Mouse (Mus musculus): ENCODE measurements around the gene Snx29.
A peak's percentile ranks its signal among the peaks of the same experiment; 100 is the strongest.

Gene Snx29

GRCm38 (mm10) chr16:11636196-11636733 is 313.6 kb downstream of the Snx29 start:
- DNase-seq (ENCODE audit: low read depth, low spot score) = no peak

GRCm38 (mm10) chr16:11636902-11637301 is 314.2 kb downstream of the Snx29 start:
- no peak for DNase-seq (ENCODE audit: low read depth, low spot score)

DNA sequence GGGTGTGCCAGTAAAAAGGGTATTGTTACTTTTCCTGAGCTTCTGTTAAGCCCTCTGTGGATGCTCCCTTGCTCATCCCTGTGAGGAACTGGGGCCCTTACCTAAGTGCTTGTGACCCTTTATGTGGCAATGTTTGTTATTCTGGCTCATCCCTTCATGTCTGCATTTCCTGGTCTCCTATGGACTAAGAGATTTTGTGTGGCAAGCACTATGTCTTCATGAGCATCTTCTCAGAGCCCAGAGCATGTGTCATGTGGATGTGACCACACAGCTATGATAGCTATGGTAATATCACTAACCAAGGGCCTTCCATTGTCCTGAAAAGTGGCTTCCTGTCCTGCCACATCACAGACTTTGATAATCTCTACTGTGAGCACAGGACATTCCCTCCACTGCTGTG is 315.1 kb downstream of the Snx29 start:
- DNase-seq (ENCODE audit: low read depth, low spot score) = no peak

DNA sequence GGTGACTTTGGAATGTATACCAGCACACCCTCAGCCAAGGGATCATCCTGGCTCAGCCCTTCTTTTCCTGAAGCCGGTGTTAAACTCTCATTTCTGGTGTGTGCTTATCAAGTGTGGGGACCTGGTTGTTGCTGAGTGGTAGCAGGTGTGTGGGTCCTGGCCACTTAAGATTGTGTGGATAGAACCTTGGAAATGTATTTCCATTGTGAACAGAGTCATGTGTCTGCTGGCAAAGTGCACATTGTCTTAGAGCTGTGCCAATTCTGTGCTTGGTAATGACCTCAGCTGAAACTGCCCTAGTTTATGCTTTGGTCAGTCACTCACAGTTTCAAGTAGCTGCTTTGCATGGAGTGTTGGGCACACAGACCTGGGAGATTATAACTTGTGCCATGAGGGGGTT is 316.0 kb downstream of the Snx29 start:
- DNase-seq (ENCODE audit: low read depth, low spot score) = no peak

GRCm38 (mm10) chr16:11639936-11640335 is 317.2 kb downstream of the Snx29 start:
- DNase-seq (ENCODE audit: low read depth, low spot score) = no peak

GRCm38 (mm10) chr16:11643603-11644002 is 320.9 kb downstream of the Snx29 start:
- no peak for DNase-seq (ENCODE audit: low read depth, low spot score)

DNA sequence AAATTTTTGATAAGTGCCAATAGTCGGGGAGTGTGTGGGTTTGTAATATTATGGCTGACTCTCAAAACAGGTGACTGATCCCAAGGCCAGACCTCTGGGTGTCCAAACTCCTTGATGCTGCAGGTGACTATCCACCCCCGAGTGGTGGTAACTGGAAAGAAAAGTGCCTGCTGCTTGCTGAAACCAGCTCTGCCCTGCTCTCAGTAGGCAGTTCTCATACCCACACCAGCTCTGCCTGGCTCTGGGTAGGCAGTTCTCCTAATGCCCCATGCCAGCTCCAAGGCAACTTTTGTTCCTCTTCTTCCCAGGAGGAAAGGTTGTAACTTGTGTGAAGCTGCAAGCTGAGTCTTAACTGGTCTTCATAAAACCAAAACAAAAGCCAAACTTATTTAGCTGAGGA is 321.7 kb downstream of the Snx29 start:
- no peak for DNase-seq (ENCODE audit: low read depth, low spot score)

- DNase-seq (ENCODE audit: low read depth, low spot score) = no peak
These were observed 323.0 kb downstream of the Snx29 start for GRCm38 (mm10) chr16:11645668-11646067.

DNA sequence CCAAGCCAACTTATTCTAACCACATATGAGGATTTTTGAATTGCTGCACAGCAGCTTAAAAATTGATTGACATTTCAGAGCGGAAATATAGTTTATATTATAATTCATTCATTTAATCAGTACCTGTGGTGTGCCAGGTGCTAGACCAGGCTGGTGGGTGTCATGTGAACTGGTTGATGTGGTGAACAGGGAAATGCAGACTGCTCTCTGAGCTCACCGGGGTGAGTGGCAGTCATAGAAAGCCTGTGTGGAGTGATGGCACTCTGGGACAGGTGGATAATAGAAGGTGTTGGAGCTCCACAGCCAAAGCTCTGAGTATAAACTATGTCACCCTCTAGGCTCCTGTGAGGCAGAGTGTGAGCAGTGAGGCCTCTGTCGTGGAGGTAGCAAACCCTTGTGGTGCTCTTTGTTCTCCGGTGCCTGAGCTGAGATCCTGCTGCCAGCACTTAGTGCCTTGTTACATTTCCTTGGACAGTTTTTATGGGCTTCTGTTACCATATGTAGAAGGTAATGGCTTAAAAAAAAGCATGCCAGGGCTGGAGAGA is 324.1 kb downstream of the Snx29 start:
- peak; percentile 10 for DNase-seq (ENCODE audit: low read depth, low spot score)

DNA sequence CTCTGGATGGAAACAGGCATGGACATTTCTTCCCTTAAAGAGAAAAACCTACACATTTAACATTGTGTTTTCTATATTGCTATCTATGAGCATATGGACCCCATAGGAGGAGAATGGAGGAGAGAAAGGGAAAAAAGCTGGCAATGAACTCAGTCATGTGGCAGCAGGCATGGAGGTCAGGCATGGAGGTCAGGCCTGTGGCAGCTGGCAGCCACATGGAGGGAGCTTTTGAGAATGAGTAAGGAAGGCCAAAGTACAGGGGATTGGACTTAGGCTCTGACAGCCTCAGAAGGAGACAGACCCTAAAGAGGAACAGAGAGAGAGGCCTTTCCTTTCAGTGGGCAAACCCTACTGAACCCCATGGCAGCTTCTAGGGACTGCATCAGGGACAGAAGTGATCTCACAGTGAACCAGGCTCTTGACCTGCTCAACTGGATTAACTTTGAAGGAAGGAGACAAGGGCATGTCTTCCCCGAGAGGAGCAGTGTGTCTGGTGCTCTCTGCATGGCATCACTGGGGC is 325.5 kb downstream of the Snx29 start:
- DNase-seq (ENCODE audit: low read depth, low spot score) = no peak

DNA sequence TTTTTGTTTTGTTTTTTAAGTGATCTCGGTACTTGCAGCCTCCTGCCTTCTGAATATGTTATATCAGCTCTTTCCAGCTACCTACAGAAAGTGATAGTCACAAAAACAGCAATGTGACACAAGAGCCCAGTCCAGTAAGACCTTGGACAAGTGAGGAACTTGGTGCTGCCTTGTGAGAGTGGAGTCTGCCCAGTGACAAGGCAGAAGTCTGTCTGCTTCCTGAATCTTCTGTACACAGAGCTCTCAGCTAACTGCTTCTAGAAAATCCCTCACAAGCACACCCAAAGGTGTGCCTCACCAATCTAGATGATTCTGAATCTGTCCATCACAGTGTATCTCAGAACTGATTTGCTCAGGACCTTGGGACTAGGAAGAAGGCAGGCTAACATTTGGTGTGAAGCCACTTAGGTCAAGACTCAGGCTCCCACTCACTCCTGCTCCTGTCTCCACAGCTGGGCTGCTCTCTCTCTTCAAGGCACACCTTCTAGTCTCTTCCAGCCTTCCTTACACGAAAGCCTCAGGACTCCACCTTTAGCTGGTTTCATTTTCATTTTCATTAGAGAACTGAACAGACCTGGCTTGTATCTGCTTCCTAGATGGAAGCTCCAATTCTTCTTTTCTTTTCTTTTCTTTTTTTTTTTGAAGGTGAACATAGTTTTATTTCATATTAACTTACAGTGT is 330.1 kb downstream of the Snx29 start:
- DNase-seq (ENCODE audit: low read depth, low spot score) = peak; percentile 23

DNA sequence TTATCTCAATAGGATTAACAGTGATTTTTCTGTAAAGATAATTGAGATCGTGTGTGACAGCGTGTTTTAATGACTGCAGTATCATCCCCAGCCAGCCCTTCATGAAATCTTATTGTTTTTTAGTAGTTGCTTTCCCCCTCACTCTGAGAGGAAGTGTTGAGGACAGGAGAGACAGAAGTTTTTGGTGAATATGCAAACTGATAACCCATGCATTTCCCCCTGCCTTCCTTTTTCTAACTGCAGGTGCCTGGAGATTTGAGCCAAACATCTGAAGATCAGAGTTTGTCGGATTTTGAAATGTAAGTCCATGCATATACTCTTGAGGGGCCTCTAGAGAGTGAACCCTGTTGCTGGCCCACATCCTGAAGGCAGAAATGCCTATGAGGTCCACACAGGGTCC is 333.2 kb downstream of the Snx29 start:
- DNase-seq (ENCODE audit: low read depth, low spot score) = no peak

DNA sequence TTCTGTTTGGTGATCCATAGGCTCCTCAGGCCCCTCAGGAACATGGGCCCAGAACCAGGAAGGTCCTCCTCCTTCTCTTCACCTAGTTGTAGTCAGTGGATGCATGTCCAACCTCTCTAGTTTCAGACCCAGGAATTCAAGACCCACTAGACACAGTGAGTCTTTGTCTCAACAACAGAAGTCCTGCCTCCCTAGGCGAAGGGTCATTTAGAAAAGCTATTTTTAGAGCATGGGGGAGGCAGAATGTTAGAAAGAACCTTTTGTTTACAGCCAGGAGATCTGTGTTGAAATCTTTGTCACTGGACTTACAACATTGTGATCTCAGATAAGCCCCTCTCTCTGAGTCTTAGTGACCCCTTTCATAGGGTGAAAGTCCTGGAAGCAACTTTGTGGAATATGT is 334.4 kb downstream of the Snx29 start:
- DNase-seq (ENCODE audit: low read depth, low spot score) = no peak

- DNase-seq (ENCODE audit: low read depth, low spot score) = peak; percentile 22
These were observed 336.5 kb downstream of the Snx29 start for GRCm38 (mm10) chr16:11659111-11659720.

- no peak for DNase-seq (ENCODE audit: low read depth, low spot score)
These were observed 342.4 kb downstream of the Snx29 start for GRCm38 (mm10) chr16:11664896-11665705.

DNA sequence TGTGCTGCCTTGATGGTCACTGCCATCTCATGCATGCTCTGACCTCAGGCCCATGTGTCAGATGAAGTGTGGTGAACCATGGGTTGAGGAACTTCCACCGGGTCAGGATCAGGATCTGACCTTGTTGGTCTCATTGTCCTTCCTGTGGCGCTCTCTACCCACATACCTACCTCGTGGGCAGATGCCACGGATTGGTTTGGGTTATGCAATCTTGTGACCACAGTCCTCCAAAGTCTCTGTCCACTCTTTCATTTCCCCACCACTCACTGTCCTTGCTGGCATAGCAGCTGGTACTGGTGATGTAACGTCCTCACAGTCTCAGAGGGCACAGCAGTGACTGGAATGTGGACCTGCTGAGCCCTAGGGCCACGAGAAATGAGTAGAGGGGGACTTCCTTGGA is 343.2 kb downstream of the Snx29 start:
- DNase-seq (ENCODE audit: low read depth, low spot score) = no peak

- DNase-seq (ENCODE audit: low read depth, low spot score) = no peak
These were observed 345.7 kb downstream of the Snx29 start for GRCm38 (mm10) chr16:11668375-11668774.

DNA sequence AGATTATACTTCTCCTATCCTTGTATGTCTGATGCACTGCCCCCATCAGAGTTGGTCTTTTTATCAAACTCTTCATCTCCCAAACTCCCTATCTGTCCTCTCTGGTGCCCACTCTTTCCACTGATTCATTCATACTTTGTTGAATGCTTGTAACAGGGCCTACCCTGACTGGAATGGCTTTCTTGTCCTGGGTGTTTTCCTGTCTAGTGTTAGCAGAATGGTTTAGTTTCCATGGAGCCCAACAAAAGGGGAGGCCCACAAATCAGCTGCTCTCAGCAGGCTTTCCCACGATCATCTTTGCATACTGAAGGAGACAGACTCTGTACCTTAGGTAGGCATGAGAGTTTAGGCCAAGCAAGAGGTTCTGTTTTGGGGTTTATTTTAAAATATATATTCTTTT is 346.2 kb downstream of the Snx29 start:
- no peak for DNase-seq (ENCODE audit: low read depth, low spot score)

DNA sequence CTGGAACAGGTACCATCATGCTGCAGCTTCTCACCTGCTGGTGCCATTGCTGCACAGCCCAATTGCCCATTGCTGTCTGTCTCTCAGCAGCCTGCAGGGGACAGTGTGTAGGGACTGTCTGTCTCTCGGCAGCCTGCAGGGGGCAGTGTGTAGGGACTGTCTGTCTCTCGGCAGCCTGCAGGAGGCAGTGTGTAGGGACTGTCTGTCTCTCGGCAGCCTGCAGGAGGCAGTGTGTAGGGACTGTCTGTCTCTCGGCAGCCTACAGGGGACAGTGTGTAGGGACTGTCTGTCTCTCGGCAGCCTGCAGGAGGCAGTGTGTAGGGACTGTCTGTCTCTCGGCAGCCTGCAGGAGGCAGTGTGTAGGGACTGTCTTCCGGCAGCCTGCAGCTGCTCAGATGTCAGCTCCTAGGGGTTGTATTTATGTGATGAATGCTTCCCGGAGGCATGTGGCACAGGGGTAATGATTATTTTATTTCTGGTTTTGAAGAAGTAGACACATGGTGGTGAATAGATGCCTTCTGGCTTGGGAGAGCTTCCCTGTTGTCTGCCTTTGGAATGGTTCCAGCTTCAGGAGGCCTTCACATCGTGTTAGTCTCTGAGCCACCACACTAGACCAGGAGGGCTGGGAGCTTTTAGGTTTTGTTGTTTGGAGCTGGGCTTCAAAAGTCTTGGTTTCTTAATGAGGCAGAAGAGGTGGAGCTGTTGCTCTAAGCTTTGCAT is 347.7 kb downstream of the Snx29 start:
- DNase-seq (ENCODE audit: low read depth, low spot score) = peak; percentile 48

DNA sequence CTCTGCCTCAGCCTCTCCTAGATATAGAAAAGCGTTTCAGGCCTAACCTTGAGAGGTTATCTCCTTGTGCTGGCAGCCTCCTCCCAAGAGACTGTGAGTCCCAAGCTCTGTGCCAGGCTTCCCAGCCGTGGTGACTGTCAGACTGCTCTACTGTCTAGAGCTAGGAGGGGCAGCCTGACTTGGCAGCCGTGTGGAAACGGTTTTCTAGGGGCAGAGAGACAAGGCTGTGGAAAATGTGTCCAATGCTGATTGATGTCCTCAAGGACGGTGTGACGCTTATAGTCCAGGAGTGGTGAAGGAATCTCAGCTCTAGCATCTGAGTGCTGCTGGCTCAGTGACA is 348.2 kb downstream of the Snx29 start:
- no peak for DNase-seq (ENCODE audit: low read depth, low spot score)

GRCm38 (mm10) chr16:11676006-11676405 is 353.3 kb downstream of the Snx29 start:
- no peak for DNase-seq (ENCODE audit: low read depth, low spot score)
